Mouse (Mus musculus) ES-E14 (cell line): ENCODE data around the gene Tnfaip8l1.
A peak's percentile ranks its signal among the peaks of the same experiment; 100 is the strongest.

Experiments
- CHD2 ChIP-seq: IDR thresholded peaks from 2 replicates; pipeline ENCODE4 v1.6.1; 2014; ENCODE audit warnings: mild to moderate bottlenecking, low read depth, low read length, inconsistent platforms
- HCFC1 ChIP-seq: IDR thresholded peaks from 2 replicates; pipeline ENCODE4 v1.6.1; 2012; ENCODE audit warnings: low read length, inconsistent platforms, borderline replicate concordance; ENCODE audit not compliant: insufficient read depth
- MAFK ChIP-seq: IDR thresholded peaks from 2 replicates; pipeline ENCODE4 v1.6.1; 2014; ENCODE audit warnings: mild to moderate bottlenecking, low read depth, low read length, inconsistent platforms; ENCODE audit not compliant: insufficient read depth
- ZC3H11A ChIP-seq: IDR thresholded peaks from 2 replicates; pipeline ENCODE4 v1.6.1; 2012; ENCODE audit warnings: low read depth, mild to moderate bottlenecking, inconsistent platforms, low read length, borderline replicate concordance
- ZNF384 ChIP-seq: IDR thresholded peaks from 2 replicates; pipeline ENCODE4 v1.6.1; 2012; ENCODE audit warnings: low read depth, low read length, inconsistent platforms

GRCm38 (mm10) chr17:56218377-56219191, 56.3 kb downstream of the Tnfaip8l1 start, which contains the start of gene Dpp9:
- TF ChIP-seq MAFK (no peak), ZNF384 (no peak), CHD2 (peak; percentile 76), HCFC1 (peak; percentile 83), ZC3H11A (no peak)
